Mouse (Mus musculus) cerebellum, postnatal 14 days (tissue): Measurements from ENCODE around the gene Cstb.
"Not testable (repeated sequence)": the region's sequence is repeated elsewhere in the genome, so short reads cannot be mapped to it uniquely, and the experiment has no call there.

ENCODE experiments used
- DNase-seq, 2 experiments: peaks; one replicate each; pipeline ENCODE4 v3.0.0; 2021; ENCODE audit warnings: mixed read lengths in 2 of 2

The Cstb gene

GRCm38 (mm10) chr10:78425181-78426041 is at the start of gene Cstb:
Gene Cstb, plus strand, starts transcription at chr10:78425669.
- peak; percentile 88 to 89 for DNase-seq

GRCm38 (mm10) chr10:78378516-78378915 is 47.0 kb upstream of the Cstb start:
- DNase-seq, result no peak

- DNase-seq, result no peak
These were observed 41.9 kb upstream of the Cstb start for GRCm38 (mm10) chr10:78383567-78383966.

GRCm38 (mm10) chr10:78385520-78385919 is 39.9 kb upstream of the Cstb start:
- no peak for DNase-seq

GRCm38 (mm10) chr10:78388216-78388980 is 37.1 kb upstream of the Cstb start:
- DNase-seq, result peak in 1 of 2 experiments; percentile 44

GRCm38 (mm10) chr10:78390982-78391470 is 34.4 kb upstream of the Cstb start:
- no peak for DNase-seq

- peak; percentile 93 for DNase-seq
These were observed 33.4 kb upstream of the Cstb start for GRCm38 (mm10) chr10:78392072-78392471.

GRCm38 (mm10) chr10:78395377-78395776 is 30.1 kb upstream of the Cstb start:
- no peak for DNase-seq

GRCm38 (mm10) chr10:78395819-78396624 is 29.4 kb upstream of the Cstb start:
- DNase-seq, result peak; percentile 98 to 100

- no peak for DNase-seq
These were observed 28.9 kb upstream of the Cstb start for GRCm38 (mm10) chr10:78396625-78396885.

- peak in 1 of 2 experiments; percentile 47 for DNase-seq
These were observed 26.3 kb upstream of the Cstb start for GRCm38 (mm10) chr10:78399090-78399657.

- DNase-seq, result no peak
These were observed 24.3 kb upstream of the Cstb start for GRCm38 (mm10) chr10:78401127-78401526.

- no peak for DNase-seq
These were observed 23.1 kb upstream of the Cstb start for GRCm38 (mm10) chr10:78402301-78402922.

GRCm38 (mm10) chr10:78406152-78406551 is 19.3 kb upstream of the Cstb start:
- DNase-seq, result no peak

GRCm38 (mm10) chr10:78407132-78407531 is 18.3 kb upstream of the Cstb start:
- no peak for DNase-seq

- DNase-seq, result peak; percentile 46 to 48
These were observed 16.3 kb upstream of the Cstb start for GRCm38 (mm10) chr10:78409035-78409788.

- peak; percentile 52 to 65 for DNase-seq
These were observed 13.6 kb upstream of the Cstb start for GRCm38 (mm10) chr10:78411851-78412250.

- DNase-seq, result peak; percentile 97 to 99
These were observed 12.9 kb upstream of the Cstb start, which contains the start of gene Rrp1 for GRCm38 (mm10) chr10:78412319-78413151. Gene Rrp1, minus strand, starts transcription at chr10:78413043.

- DNase-seq, result no peak
These were observed 12.3 kb upstream of the Cstb start for GRCm38 (mm10) chr10:78413152-78413520.

- DNase-seq, result not testable (repeated sequence)
These were observed 10.5 kb upstream of the Cstb start for GRCm38 (mm10) chr10:78414936-78415335.
